Mouse (Mus musculus) gastrocnemius, postnatal 14 days (tissue): ENCODE results near the gene Nell2. TPM values are rescaled to one million over a fixed set of nuclear protein-coding genes. Genes with fewer than 3 reads are reported as not detected.

Source experiments
- DNase-seq: peaks from one replicate; pipeline ENCODE4 v3.0.0; 2021; ENCODE audit warnings: mixed read lengths
- intact Hi-C: fragments of 180-260 bp; cut with DNase I; formaldehyde crosslinking; loops from one replicate; pipeline ENCODE4 v1.15.1; 2025; ENCODE audit warnings: low total_unique reads
- total RNA-seq, 2 experiments: library from RNA; stranded (reverse); gene quantifications; 2 replicates each; pipeline ENCODE4 v1.2.3; 2021

The Nell2 gene
- total RNA-seq, 2 experiments from 2014 or later: 0.33 to 0.51 TPM

DNA sequence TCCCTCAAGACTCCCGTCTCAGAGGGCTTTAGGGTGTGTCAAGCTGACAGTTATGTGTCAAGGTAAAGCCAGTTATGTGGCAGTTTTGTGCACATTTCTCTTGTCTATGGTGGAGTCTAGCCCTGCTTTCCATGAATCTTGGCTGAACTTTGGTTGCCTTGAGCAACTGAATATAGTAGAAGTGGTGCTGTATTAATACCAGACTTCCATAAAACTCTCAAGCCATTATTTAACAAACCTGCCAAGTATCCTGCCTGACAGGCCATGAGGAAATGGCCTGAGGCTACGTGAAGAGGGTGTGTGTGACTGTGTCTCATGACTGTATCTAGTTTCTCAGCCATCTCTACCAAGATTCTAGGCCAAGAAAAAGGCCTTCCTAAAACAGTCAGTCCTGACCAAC, 147.5 kb downstream of the Nell2 start:
- DNase-seq: no peak
- intact Hi-C loops: no loop called here

DNA sequence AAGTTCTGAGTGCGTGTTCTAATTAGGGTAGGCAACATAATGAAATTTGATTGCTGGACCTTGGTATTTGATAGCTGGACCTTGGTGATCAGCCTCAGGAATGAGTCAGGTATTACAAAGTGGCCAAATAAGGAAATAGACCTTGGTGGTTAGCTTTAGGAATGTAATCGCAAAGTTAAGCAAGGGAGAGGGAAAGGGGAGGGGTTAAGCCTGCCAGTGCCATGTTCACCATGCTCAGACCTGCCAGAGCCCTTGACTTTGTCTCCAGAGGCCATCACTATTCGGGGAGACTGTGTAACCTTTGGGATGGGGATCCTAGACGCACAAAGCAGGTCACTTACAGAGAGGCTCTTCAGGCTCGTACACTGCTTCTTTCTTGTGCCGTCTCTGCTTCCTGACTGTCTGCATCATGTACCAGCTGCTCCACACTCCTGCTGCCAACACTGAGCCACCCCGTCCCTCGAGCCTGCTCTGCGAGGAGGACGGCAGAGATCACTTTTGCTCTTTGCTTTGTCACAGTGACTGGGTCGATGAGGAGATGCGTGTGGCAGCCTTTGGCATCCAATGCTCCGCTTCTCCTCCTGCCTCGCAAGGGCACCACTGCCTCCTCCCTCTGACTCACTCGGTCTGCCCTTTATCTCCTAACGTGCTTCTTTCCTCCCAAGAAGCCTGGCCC, 157.5 kb downstream of the Nell2 start:
- intact Hi-C loops: no loop called here

DNA sequence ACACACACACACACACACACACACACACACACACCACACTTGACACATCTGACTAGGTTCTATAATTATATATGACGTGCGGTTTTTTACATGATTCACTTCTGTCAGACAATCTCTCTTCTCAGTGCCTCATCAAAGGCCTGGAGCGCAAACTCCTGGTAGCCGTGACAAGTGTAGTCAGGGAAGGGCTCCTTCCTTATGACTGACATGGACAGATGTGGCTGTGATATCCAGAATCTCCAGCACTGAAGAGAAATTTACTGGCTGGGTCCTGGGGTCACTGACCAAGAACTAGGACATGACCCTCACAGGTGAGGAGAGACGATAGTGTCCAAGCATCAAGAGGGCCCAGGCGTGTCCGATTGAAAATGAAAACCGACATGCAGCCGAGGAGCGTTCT, 160.2 kb downstream of the Nell2 start:
- intact Hi-C loops: no loop called here
- DNase-seq: no peak

More for the DNA sequence above, 157.5 kb downstream of the Nell2 start:
- no peak for DNase-seq

DNA sequence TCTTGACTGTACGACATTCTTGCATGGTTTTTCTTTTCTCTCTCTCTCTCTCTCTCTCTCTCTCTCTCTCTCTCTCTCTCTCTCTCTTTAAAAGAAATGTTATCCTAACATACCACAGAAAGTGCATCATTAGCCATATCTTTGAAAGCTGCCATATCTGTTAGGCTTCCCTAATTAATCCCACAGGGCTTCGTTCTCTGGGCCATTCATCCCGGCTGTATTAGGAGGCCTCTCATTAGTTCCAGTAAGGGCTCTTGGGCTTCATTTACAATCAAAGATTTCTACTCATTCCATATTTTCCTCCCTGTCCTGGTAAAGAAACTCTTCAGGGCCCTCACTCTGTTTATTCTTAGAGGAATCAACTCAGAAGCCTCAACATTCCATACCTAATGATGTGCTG, 161.9 kb downstream of the Nell2 start:
- intact Hi-C loops: no loop called here
- no peak for DNase-seq

DNA sequence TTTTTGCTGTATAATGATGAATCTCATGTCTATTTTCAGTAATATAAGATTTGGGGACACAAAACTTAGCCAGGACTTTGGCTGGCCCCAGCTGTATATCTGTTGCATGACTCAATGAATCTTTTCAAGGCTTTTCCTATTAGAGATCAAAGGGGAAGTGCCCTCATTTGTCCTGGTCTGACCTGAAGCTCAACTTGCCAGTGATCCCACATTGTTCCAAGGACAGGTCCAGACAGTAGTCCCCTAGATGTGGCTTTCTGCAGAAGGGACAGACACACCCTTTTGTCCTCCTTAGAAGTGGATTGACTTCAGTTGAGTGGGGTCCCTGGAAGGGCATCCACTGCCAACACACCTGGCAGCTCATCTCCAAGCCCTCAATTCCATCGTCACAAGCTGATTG, 173.6 kb downstream of the Nell2 start:
- intact Hi-C loops: no loop called here
- DNase-seq: no peak

DNA sequence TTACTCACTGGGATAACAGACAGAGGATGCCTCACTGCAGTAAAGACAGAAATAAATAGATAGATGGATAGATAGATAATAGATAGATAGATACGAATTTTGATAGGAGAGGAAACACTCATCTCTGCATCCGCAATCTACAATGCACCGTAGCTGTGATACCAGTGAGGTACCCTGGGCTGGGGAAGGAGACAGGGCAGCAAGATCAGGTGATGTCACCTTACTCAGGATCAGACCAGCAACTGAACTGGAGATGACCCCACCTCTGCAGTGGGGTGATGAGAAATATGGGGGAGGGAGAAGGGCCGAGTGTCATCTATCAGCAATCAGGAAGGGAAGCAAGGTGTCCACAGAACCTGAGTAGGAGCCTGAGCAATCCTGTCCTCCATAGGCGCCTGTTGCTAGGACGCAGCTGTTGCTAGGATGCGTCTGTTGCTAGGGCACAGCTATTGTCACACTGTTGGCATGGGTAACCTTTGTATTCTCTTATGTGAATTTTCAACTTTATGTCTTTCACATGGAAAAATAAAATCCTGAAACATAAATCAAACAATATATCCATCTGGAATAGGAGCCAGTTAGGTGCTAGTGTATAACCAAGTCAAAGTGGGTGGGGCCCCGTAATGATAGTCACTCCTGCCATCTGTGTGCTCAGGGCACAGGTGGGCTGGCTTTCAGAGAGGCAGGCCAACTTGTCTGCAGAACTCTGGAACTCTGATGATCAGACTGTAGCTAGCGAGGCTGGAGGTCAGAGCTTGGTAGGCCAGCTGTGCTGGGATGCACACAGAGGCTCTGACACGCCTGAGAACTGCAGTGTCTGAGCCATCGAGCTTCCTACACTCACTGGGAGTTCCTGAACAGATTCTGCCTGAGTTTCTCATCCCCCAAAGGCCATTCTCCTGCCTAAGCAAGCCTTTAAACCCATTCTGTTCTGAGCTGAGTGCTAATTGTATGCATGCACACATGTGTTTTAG, 193.7 kb downstream of the Nell2 start:
- DNase-seq: no peak
- intact Hi-C loops: no loop called here

DNA sequence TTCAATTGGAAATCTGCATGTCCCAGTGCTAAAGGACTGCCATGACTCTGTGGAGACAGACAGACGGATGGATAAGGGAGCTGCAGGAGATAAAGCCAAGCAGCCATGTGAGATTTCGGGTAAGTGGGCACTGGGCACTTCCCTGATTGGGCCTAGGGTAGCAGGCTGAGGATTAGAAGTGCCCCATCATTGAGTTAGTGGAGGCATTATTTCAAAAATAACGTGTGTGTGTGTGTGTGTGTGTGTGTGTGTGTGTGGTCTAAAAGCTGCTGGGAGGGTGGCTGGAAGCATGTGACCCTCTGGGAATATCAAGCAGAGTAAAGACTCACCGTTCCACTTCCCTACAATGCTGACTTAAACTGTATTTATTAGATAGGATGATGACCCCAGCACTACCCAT, 195.1 kb downstream of the Nell2 start:
- no peak for DNase-seq
- intact Hi-C loops: no loop called here

DNA sequence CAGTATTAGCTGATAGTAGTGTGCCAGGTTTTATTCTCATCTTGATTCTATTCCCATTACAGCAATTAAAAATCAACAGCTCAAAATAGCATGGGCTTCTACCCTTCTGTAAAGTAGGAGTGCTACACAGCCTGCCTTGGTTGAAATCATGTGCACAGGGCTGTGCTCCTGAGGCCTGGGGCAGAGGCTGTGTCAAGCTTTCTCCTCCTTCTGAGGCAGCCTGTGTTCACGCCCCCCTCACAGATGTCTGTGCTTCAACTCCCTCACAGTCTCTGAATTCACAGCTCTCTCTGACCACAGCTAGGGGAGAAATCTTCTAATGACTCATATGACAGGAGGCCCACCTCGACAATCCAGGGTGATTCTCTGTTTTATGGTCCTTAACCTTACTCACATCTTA, 197.4 kb downstream of the Nell2 start:
- no peak for DNase-seq
- intact Hi-C loops: no loop called here

DNA sequence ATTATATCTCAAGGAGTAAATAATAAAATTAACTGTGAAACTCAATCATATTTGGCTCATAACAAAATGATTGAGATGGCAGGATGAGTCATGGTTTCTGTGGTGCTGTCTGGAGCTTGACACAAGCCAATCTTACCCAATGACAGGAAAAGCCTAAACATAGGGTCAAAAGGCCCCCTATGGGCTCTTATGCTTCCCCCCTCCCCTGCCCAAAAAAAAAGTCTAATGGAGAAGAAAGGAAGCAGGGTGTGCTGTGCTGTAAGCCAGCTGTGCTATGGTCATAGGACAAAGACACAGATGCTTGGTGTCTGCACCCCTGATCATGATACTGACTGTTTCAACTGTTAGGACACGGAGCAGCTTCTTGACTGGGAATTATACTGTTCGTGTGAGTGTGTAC, 205.6 kb downstream of the Nell2 start:
- DNase-seq: no peak
- intact Hi-C loops: no loop called here

DNA sequence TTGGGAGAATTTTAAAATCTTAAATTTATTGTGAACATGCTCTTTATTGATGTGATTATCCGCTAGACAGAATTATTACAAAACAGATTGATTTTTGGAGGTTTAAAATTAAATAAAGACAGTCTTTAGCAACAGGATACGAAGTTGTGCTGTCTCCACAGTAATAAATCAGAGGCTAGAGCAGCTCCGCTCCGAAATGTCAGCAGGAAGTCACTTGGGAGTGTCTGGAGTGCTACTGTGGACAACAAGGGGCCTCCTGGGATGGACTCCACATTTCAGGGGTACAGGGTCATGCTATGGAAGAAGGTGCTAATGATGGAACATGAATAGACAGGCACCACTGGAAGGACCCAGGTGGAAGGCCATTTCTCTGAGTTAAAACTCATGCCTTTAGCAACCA, 211.7 kb downstream of the Nell2 start:
- intact Hi-C loops: no loop called here
- DNase-seq: no peak

DNA sequence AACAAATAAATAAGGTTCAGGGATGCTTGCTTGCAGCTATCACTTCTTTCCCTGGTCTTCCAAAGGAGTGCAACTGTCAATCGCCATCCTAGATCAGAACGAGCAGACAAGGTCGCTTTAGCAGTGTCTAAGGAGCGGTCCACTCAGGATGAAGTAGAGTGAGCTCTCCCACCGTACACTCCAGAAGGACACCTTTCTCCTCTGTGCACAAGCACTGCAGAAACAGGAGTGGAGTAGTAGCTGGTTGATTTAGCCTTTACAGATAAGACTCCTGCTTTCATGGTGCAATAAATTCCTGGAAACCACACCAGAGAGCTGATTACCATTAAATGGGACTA, 213.6 kb downstream of the Nell2 start:
- intact Hi-C loops: no loop called here
- no peak for DNase-seq

DNA sequence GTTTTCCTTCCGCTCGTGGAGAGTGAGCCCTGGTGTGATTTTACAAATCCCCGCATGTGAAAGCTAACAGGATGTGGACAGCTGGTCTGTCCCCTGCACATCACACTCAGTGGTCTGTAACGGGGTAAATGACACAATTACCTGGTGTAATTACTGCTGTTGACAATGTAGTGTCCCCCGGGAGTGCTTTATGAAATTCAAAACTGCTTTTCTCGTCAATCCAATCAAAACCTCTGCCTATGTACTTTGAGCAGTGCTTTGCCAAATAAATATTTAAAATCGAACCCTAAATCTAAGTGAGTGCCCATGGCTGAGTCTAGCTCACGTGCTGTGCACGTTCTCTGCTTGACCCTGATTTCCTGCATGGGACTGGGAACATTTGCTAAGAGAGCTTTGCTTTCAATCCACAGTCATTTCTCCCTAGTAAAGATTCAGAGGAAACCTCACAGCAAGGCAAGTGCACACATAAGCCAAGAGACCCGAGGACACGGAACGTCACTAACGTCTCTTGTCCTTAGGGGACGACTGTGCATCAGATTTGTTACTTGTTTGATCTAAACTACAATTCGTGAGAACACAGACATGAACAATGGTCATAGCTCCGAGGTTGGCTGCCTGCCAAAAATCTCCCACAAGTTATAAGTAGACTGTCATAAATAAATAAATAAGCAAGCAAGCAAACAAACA, 214.1 kb downstream of the Nell2 start:
- DNase-seq: no peak
- intact Hi-C loops: no loop called here

DNA sequence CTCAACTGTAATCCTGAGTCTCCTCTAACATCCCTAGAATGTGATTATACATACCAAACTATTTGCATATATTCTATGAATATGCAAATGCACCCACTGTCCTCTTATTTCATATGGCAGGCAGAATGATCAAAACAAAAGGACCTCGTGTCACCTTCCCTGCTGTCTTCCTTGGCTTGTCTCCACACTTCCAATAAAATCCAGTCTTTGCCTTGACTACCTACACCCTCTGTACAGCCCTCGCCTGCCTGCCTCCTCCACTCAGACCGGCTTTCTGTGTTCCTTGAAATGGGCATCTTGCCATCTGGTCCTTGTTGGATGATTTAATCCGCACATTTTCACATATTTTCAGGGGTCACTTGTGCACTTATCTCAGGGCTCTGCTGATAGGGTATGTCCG, 215.1 kb downstream of the Nell2 start:
- DNase-seq: no peak
- intact Hi-C loops: no loop called here

DNA sequence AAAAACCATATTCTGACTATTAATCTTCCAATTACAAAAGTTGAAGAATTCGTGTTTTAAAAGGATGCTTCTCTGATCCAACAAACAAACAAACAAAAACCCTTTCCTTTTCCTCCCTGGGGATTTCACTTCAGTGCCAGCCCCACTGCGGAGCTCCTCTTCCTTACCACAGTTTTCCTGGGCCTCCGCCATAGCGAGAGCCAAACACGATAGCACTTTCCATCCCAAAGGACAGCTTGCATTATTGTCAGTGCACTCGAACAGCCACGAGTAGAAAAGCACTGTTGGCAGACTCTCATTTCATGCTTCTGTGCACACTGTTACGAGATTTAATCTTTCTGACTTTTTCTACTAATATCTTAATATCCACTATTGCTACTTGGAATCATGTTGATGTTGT, 224.3 kb downstream of the Nell2 start:
- DNase-seq: no peak
- intact Hi-C loops: no loop called here

DNA sequence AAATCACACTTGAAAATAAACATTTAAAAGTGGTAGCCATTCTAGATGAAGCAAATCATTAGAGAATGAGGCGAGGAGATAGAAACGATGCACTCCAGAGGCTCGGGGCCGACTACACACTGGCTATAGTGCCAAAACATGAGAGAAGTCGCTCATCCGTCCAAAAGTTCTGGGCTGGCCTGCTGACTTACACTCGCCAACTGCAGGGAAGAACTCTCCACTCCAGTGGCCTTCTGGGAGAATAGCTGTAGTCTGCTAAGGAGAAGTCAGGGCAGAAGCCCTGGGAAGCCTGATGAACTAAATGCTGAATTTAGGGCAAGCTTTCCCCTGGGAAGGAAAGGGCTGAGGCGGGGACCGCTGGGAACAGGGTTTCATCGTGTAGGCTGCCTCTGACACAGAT, 231.8 kb downstream of the Nell2 start:
- intact Hi-C loops: no loop called here
- no peak for DNase-seq

DNA sequence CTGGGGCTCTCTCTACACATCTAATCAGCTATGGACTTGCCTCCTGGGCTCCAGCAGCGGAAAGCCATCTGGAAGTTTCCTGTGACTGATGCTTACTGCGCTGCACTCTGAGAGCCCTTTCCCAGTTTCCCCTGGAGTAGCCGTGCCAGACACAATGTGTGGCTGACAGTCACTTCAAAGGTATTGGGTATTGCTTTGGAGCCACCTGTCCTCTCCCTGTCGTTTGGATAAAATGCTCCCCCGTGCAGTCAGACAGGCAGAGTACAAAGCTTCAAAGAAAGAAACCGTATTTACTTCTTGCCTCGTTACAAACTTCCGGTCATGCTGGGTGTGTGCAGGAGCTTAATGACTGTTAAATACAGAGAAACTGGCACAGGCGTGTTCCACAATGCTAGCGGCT, 239.3 kb downstream of the Nell2 start:
- DNase-seq: no peak
- intact Hi-C loops: no loop called here

DNA sequence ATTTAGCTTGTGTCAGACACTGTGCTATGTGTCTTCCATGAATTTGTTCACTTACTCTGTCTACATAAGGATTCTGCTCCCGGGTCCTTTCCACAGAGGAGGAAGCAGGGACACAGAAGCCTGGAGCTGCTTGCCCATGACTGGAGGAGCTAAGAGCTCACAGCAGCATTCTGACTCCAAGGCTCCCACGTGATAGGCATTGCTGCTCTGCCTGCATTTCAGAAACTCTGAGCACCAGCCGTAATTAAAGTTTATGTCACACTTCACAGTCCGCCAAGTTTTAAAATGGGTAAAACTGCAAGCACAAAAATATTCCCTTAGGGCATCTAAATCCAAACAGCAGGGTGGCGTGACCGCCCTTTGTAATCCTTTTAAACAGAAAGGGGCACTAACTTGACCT, 243.2 kb downstream of the Nell2 start:
- no peak for DNase-seq
- intact Hi-C loops: no loop called here

DNA sequence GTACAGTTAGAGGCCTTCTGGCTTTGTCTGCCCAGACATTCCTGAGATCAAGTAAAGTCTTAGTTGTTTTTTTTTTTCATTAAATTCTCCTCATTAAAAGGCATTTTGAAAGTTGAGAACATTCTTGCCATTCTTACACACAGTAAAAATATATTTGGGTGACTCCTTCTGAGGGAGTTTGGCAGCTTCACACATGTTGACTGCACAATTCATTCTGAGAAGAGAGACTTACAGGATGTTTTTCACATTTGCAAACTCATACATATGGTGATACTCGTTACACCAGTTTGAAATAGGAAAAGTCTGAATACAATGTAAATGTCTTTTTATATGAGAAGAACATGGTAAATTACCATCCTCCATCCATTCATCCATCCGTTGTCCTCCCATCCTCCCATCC, 247.4 kb downstream of the Nell2 start:
- no peak for DNase-seq
- intact Hi-C loops: no loop called here

DNA sequence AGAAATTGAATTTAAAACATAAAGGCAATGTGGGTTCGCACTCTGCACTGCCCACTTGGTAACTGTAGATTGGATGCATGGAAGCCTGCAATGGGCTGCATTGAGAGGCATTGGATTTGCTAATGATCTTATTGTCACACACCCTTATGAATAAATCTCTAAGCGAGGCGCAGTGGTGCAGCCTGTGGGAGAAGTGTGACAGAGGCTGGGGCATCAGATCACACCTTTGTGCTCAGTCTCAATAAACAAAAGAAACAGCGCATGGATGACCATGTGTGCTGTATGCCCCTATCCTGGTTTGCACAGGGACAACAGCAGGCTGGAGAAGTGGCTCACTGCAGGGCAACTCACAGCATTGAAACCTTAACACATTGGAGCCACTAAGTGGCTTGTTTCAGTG, 250.4 kb downstream of the Nell2 start:
- DNase-seq: no peak
- intact Hi-C loops: no loop called here

DNA sequence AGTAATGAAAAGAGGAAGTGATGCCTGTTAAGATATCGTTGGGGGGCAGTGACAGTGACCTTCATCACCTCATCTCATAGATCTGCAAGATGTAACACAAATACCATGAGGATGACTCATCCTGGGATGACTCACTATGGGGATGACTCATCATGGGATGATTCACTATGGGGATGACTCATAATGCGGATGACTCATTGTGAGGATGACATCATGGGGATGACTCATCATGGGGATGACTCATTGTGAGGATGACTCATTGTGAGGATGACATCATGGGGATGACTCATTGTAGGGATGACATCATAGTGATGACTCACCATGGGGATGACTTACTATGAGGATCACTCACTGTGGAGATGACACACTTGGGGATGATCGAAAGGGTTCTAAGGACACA, 251.8 kb downstream of the Nell2 start:
- no peak for DNase-seq
- intact Hi-C loops: no loop called here

DNA sequence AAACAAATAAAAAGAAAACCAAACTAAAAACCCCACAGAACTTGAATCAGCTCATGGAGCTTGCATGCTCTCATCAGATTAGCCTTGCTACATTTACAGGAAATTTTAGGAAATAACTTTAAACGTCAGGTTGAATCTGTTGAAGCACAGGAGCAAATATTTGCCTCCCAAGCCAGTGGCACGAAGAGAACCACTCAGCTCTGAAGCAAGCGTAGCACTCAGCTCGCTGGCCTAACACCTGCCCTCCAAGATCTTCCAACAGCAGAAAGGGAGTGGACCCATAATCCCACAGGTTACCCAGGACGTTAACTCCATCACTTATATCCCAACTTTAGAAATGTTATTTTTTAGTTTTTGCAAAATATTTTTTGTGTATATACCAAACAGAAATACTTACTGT, 252.8 kb downstream of the Nell2 start:
- intact Hi-C loops: no loop called here
- DNase-seq: no peak
